ENCODE assay signal across 27 mouse cellular contexts in the genomic region with DNA sequence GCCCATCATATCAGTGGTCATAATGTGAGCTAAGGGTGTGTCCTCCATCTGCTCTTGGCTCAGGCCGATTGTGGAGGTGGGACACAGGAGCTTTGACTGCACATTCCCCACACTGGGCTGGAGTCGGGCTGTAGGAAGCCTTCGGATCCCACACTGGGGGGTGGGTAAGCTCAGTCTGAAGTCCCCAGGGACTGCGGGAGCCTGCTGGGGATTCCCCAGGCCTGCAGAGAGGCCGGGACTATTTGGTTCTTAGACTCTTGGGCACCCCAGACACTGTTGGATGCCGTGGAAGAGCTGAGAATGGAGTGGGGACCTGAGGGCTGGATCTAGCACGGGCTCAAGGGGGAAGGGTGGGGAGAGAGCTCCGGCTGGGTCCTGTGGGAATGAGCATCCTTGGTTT.
"Had no signal": no experiment of that assay in that cellular context is flagged by ENCODE, and none has a peak within 500 bp of the region (broad histone marks: within the 10 kb centered on the region; RNA-seq: fewer than 3 reads in every experiment).

No protein-coding gene starts in this region.

- H3K27ac ChIP-seq: embryonic facial prominence, embryonic 10.5 days; embryonic facial prominence, embryonic 12.5 days; embryonic facial prominence, embryonic 13.5 days; embryonic facial prominence, embryonic 15.5 days; forebrain, embryonic 10.5 days; forebrain, embryonic 12.5 days; forebrain, embryonic 13.5 days; forebrain, embryonic 15.5 days; gastrocnemius, adult 2 months; heart, embryonic 10.5 days had no signal

- ATAC-seq: forebrain, embryonic 13.5 days; forebrain, embryonic 14.5 days; forebrain, embryonic 15.5 days; forebrain, embryonic 16.5 days; forebrain, postnatal 0 days had no signal

- H3K27me3 ChIP-seq: embryonic facial prominence, embryonic 15.5 days; forebrain, embryonic 12.5 days; forebrain, embryonic 13.5 days; forebrain, embryonic 15.5 days had no signal

- H3K4me1 ChIP-seq: forebrain, embryonic 10.5 days; forebrain, embryonic 12.5 days; forebrain, embryonic 13.5 days; forebrain, embryonic 15.5 days; heart, embryonic 10.5 days had no signal

- H3K4me2 ChIP-seq: embryonic facial prominence, embryonic 12.5 days; embryonic facial prominence, embryonic 13.5 days; embryonic facial prominence, embryonic 15.5 days; forebrain, embryonic 12.5 days; forebrain, embryonic 13.5 days; forebrain, embryonic 15.5 days had no signal

- H3K4me3 ChIP-seq: embryonic facial prominence, embryonic 10.5 days; embryonic facial prominence, embryonic 12.5 days; embryonic facial prominence, embryonic 13.5 days; embryonic facial prominence, embryonic 15.5 days; erythroblast, embryonic 14.5 days; forebrain, embryonic 10.5 days; forebrain, embryonic 12.5 days; forebrain, embryonic 13.5 days; forebrain, embryonic 15.5 days; gastrocnemius, adult 2 months; heart, embryonic 10.5 days had no signal

- DNase-seq: cerebellum, adult 8-10 months; cerebellum, adult 9-10 months; cerebellum, adult 9-11 months; cerebellum, postnatal 10 days; cerebellum, postnatal 14 days; cerebellum, postnatal 25 days; cerebellum, postnatal 36 days; embryo, embryonic 11 days; forebrain, postnatal 0 days; gastrocnemius, adult 2 months; gastrocnemius, postnatal 10 days; gastrocnemius, postnatal 14 days; gastrocnemius, postnatal 25 days; gastrocnemius, postnatal 36 days; heart, adult 18-20 months had no signal

- H3K9me3 ChIP-seq: embryonic facial prominence, embryonic 10.5 days; embryonic facial prominence, embryonic 12.5 days; embryonic facial prominence, embryonic 13.5 days; embryonic facial prominence, embryonic 15.5 days; forebrain, embryonic 10.5 days; forebrain, embryonic 12.5 days; forebrain, embryonic 13.5 days; forebrain, embryonic 15.5 days; heart, embryonic 10.5 days had no signal

- H3K9ac ChIP-seq: embryonic facial prominence, embryonic 12.5 days; embryonic facial prominence, embryonic 13.5 days; embryonic facial prominence, embryonic 15.5 days; forebrain, embryonic 12.5 days; forebrain, embryonic 13.5 days; forebrain, embryonic 15.5 days; forebrain, postnatal 0 days had no signal

- H3K36me3 ChIP-seq: embryonic facial prominence, embryonic 10.5 days; embryonic facial prominence, embryonic 12.5 days; embryonic facial prominence, embryonic 13.5 days; embryonic facial prominence, embryonic 15.5 days; forebrain, embryonic 10.5 days; forebrain, embryonic 12.5 days; forebrain, embryonic 15.5 days; heart, embryonic 10.5 days had no signal
